Mouse (Mus musculus) stomach, embryonic 16.5 days (tissue): ENCODE data around the gene Ccdc157. TPM values are rescaled to one million over a fixed set of nuclear protein-coding genes. Genes with fewer than 3 reads are reported as not detected.

Experiments
- ATAC-seq: fragments of 200-750 bp; cut with Nextera tagmentation; 2 replicates; pipeline ENCODE4 v1.8.0; 2017; ENCODE audit warnings: moderate number of reproducible peaks, moderate TSS enrichment; ENCODE audit not compliant: insufficient read depth, low FRiP score
- H3K27ac ChIP-seq: fragments of 300-500 bp; sonication (generic); 2 replicates; pipeline ENCODE4 v1.5.1; 2014; ENCODE audit warnings: low read length
- H3K27me3 ChIP-seq: fragments of 300-500 bp; sonication (generic); 2 replicates; pipeline ENCODE4 v1.6.1; 2014; ENCODE audit warnings: low read length, control low read depth, mixed read lengths; ENCODE audit not compliant: control insufficient read depth, insufficient read depth
- H3K36me3 ChIP-seq: fragments of 300-500 bp; sonication (generic); 2 replicates; pipeline ENCODE4 v1.6.1; 2014; ENCODE audit warnings: low read length; ENCODE audit not compliant: control insufficient read depth, insufficient read depth
- H3K4me1 ChIP-seq: fragments of 300-500 bp; sonication (generic); 2 replicates; pipeline ENCODE4 v1.6.1; 2014; ENCODE audit warnings: low read length, control low read depth, mixed read lengths; ENCODE audit not compliant: control insufficient read depth, insufficient read depth
- H3K4me2 ChIP-seq: fragments of 300-500 bp; sonication (generic); 2 replicates; pipeline ENCODE4 v1.6.1; 2014; ENCODE audit warnings: low read depth, low read length, mixed read lengths
- H3K4me3 ChIP-seq: fragments of 300-500 bp; sonication (generic); replicated peaks from 2 replicates; pipeline ENCODE4 v1.5.1; 2014; ENCODE audit warnings: mild to moderate bottlenecking, low read length
- H3K9ac ChIP-seq: fragments of 300-500 bp; sonication (generic); 2 replicates; pipeline ENCODE4 v1.6.1; 2014; ENCODE audit warnings: low read length
- H3K9me3 ChIP-seq: fragments of 300-500 bp; sonication (generic); replicated peaks from 2 replicates; pipeline ENCODE4 v1.6.1; 2016; ENCODE audit warnings: low read length, control low read depth; ENCODE audit not compliant: control insufficient read depth
- WGBS: fragments of 180-500 bp; shearing (Covaris S2); extraction: QIAGEN DNeasy Blood & Tissue Kit; methylation state at CpG from one replicate; pipeline ENCODE4 v1.1.7; 2014; 5-methylcytosine and 5-hydroxymethylcytosine counted together
- polyA plus RNA-seq: library from polyadenylated mRNA; unstranded; fragments of >200 nt; fragmentation: Nextera tagmentation; extraction: Ambion mirVana; gene quantifications from 2 replicates; pipeline ENCODE4 v1.2.1, GENCODE M21; 2015

Gene Ccdc157
- polyA plus RNA-seq, result 5.7 and 5.8 TPM in 2 replicates

GRCm38 (mm10) chr11:4159808-4160708, at the start of gene Ccdc157, which contains the start of gene Sf3a1:
Ccdc157 (minus strand) TSS chr11:4160293.
Sf3a1 (plus strand) TSS chr11:4160350.
- Histone ChIP-seq H3K9me3 (no peaks in the 10 kb centered on the region), H3K4me3 (peak within 1 kb of the TSS; percentile 61), H3K9ac (peak within 1 kb of the TSS; percentile 88), H3K4me2 (peak within 1 kb of the TSS; percentile 94), H3K36me3 (peaks cover 9% of the 10 kb centered on the region; the same call in 1 of the 2 replicates), H3K4me1 (peaks cover 19% of the 10 kb centered on the region), H3K27ac (peak within 1 kb of the TSS; percentile 89), H3K27me3 (no peaks in the 10 kb centered on the region)
- peak; percentile 96 for ATAC-seq
- 2% methylated on average over 54 of the region's 54 CpGs for WGBS

- no peak for ATAC-seq
- no peaks in the 10 kb centered on the region for H3K9me3 ChIP-seq
- H3K9ac ChIP-seq, result no peak overlapping the region
- WGBS, result 78% methylated on average over 5 of the region's 5 CpGs
- H3K4me2 ChIP-seq, result no peak overlapping the region
- H3K36me3 ChIP-seq, result peaks cover 25% of the 10 kb centered on the region; the same call in 1 of the 2 replicates
- H3K27ac ChIP-seq, result no peak overlapping the region
- no peaks in the 10 kb centered on the region for H3K4me1 ChIP-seq
- H3K27me3 ChIP-seq, result no peaks in the 10 kb centered on the region
- H3K4me3 ChIP-seq, result no peak overlapping the region
These were observed 49.5 kb upstream of the Ccdc157 start for GRCm38 (mm10) chr11:4209556-4209955.

- Histone ChIP-seq H3K36me3 (peaks cover 15% of the 10 kb centered on the region; the same call in 1 of the 2 replicates), H3K4me1 (peaks cover 12% of the 10 kb centered on the region), H3K9ac (no peak overlapping the region), H3K4me2 (no peak overlapping the region), H3K9me3 (no peaks in the 10 kb centered on the region), H3K4me3 (no peak overlapping the region), H3K27ac (no peak overlapping the region), H3K27me3 (no peaks in the 10 kb centered on the region)
- WGBS, result 95% methylated on average over 9 of the region's 9 CpGs
- no peak for ATAC-seq
These were observed 47.6 kb upstream of the Ccdc157 start for GRCm38 (mm10) chr11:4207655-4208054.

GRCm38 (mm10) chr11:4206563-4206962, 46.5 kb upstream of the Ccdc157 start:
- Histone ChIP-seq H3K36me3 (peaks cover 15% of the 10 kb centered on the region; the same call in 1 of the 2 replicates), H3K9ac (no peak overlapping the region), H3K4me3 (no peak overlapping the region), H3K4me2 (no peak overlapping the region), H3K27me3 (no peaks in the 10 kb centered on the region), H3K4me1 (peaks cover 12% of the 10 kb centered on the region), H3K9me3 (no peaks in the 10 kb centered on the region), H3K27ac (no peak overlapping the region)
- 67% methylated on average over 6 of the region's 6 CpGs for WGBS
- no peak for ATAC-seq

DNA sequence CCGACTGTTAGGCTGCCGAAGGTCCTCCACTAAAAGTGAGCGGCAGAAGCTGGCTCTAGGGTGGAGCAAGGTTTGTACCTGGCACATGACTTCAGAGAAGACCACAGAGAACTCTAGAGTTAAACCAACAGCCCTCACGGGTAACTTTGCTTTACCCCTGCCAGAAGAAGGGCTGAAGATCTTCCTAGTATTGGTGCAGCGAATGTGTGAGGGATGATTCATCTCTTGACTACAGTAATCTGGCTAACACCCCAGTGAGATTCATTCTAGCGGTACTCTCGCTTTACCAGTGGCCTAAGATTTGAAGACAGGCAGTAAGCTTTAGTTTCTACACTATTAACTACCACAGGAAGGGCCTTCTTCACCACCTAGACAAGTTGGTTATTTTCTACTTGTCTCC, 45.9 kb upstream of the Ccdc157 start:
- Histone ChIP-seq H3K9me3 (no peaks in the 10 kb centered on the region), H3K27me3 (no peaks in the 10 kb centered on the region), H3K4me1 (peaks cover 12% of the 10 kb centered on the region), H3K9ac (no peak overlapping the region), H3K36me3 (peaks cover 14% of the 10 kb centered on the region; the same call in 1 of the 2 replicates), H3K4me3 (no peak overlapping the region), H3K27ac (no peak overlapping the region), H3K4me2 (no peak overlapping the region)
- 79% methylated on average over 7 of the region's 7 CpGs for WGBS
- no peak for ATAC-seq

DNA sequence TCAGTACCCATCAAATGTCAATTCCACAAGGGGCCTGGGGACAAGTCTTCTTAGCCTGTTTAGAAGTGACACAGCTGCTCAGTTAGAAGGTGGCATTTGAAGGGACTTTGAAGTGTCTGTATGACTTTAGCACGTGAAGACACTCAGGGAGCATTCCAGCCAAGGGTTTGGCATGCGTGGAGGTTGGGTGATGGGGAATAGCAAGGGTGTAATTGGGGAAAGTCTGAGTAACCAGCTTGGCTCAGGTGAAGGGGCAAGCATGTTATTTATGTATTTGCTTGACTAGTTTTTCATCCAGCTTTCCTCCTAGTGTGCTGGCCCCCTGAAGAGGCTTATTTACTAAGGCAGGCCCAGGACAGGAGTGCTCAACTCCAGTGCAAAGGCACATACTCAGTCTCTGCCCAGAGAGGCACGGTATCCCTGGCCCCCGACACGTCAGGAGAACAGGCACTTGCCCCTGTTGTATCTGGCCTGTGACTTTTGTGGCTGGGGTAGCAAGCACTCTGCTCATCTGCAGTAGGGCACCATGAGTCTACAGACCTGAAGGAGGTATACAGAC, 45.1 kb upstream of the Ccdc157 start:
- H3K27ac ChIP-seq, result no peak overlapping the region
- peaks cover 12% of the 10 kb centered on the region for H3K4me1 ChIP-seq
- ATAC-seq, result no peak
- H3K27me3 ChIP-seq, result no peaks in the 10 kb centered on the region
- no peak overlapping the region for H3K9ac ChIP-seq
- no peak overlapping the region for H3K4me3 ChIP-seq
- no peaks in the 10 kb centered on the region for H3K9me3 ChIP-seq
- WGBS, result 82% methylated on average over 5 of the region's 5 CpGs
- H3K36me3 ChIP-seq, result peaks cover 8% of the 10 kb centered on the region; the same call in 1 of the 2 replicates
- no peak overlapping the region for H3K4me2 ChIP-seq

DNA sequence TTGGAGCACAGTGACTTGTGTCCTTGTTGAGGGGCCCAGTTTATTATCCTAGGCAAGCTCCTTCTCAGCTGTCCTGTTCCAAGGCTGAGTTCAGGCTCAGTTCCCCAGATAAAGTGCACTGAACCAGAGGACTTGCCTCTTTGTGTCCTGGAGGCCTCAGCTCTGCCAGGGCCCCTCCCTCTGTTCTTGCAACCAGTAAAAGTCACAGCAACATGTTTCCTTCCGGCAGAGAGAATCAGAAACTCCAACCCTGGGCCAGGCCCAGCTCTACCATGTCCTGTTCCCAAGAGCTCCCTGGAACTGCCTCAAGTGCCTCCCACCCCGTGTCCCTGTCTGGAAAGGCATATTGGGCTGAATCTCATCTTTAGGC, 43.6 kb upstream of the Ccdc157 start:
- Histone ChIP-seq H3K9ac (peak overlapping the region; percentile 14; the same call in 1 of the 2 replicates), H3K4me1 (peaks cover 12% of the 10 kb centered on the region), H3K27ac (peak overlapping the region; percentile 72), H3K27me3 (no peaks in the 10 kb centered on the region), H3K4me3 (no peak overlapping the region), H3K4me2 (no peak overlapping the region), H3K36me3 (peaks cover 5% of the 10 kb centered on the region; the same call in 1 of the 2 replicates), H3K9me3 (no peaks in the 10 kb centered on the region)
- 28% methylated on average over 2 of the region's 2 CpGs for WGBS
- peak; percentile 70 for ATAC-seq

DNA sequence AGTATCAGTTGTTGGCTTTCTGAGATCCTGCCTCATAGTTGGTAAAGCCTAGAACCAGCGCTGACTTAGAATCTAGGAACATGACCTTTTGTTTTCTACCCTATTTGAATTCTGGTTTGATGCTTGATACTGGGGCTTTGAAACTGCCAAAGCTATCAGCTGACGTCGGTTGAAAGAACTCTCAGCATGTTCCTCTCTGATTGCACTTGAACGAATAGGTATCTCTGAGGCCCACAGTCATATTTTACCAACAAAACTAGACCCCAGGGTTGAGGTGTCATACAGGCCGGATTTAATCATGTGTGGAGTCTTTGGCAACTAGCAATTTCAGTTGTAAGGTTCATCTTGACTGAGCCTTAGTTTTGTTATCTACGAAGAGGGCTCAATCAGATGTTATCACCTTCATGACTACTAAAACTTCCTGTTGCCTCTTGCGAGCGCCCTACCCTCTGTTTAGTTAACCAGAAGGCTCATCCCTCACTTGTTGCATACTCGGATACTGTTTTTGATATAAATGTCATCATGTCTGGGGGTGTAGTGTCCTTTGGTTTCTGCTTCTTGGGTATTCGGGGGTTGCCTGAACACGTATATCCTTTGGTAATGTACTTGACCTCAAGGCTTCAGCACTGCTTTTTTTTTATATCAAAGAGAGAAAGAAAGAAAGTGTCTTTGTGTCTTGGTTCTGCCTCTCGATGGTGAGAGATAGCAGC, 43.1 kb upstream of the Ccdc157 start:
- H3K36me3 ChIP-seq, result peaks cover 5% of the 10 kb centered on the region; the same call in 1 of the 2 replicates
- H3K4me3 ChIP-seq, result no peak overlapping the region
- H3K9ac ChIP-seq, result no peak overlapping the region; the same call in 1 of the 2 replicates
- no peaks in the 10 kb centered on the region for H3K27me3 ChIP-seq
- H3K4me2 ChIP-seq, result no peak overlapping the region
- 72% methylated on average over 12 of the region's 12 CpGs for WGBS
- no peak for ATAC-seq
- H3K4me1 ChIP-seq, result peaks cover 12% of the 10 kb centered on the region
- H3K27ac ChIP-seq, result peak overlapping the region; percentile 72
- no peaks in the 10 kb centered on the region for H3K9me3 ChIP-seq
